Mouse (Mus musculus): ENCODE measurements around the gene Olfr38.

Olfr38 gene

GRCm38 (mm10) chr6:42756104-42756503 is at the start of gene Olfr38:
TSS of gene Olfr38 (plus strand) at chr6:42756404.
- no peak for DNase-seq

DNA sequence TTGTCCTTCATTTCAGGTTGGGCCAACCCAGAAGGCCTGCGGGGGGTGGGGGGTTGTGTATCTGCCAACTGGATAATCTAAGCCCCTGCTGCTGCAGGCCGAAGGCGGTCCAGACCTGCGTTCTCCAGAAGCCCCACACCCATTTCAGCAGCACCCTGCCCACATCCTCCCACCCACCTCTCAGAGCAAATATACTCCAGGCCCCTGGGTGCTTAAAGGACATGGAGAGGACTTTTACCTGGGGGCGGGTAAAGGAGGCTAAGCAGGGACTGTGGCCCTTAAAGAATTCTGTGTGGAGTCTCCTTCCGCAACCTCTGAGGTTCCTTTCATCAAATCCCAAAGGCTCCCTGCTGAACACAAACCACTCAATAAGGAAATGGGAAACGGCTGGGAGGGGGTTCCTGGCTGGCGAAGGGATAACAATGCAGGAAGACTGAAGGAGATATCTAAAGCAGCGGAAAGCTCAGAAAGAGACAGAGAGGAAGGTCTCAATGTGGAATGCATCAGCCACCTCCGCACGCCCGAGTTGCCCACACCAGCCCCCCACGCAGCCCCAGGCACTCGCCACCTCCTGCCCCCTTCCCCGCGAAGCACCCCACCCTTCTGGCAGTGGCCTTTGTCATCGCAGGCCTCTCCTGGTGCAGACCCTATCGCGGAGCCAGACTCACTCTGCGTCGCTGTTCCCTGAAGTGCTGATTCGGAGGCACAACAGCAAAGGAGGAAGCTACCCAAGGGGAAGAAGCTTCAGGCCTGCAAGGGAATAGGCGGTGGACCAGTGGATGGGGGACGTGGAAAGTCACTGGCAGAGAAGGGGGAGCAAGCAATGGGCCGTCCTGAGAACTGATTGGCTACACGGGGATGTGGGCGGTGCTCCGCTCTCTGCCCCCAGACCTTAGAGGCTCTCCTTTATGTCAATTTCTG is 46.7 kb upstream of the Olfr38 start, which contains the start of gene Tcaf1:
TSS of gene Tcaf1 (minus strand) at position 798 of the 921 bp plus-strand sequence.
- peak; percentile 87 to 92 for DNase-seq

- DNase-seq, result no peak
Measured at GRCm38 (mm10) chr6:42714668-42715067, 41.5 kb upstream of the Olfr38 start.

DNA sequence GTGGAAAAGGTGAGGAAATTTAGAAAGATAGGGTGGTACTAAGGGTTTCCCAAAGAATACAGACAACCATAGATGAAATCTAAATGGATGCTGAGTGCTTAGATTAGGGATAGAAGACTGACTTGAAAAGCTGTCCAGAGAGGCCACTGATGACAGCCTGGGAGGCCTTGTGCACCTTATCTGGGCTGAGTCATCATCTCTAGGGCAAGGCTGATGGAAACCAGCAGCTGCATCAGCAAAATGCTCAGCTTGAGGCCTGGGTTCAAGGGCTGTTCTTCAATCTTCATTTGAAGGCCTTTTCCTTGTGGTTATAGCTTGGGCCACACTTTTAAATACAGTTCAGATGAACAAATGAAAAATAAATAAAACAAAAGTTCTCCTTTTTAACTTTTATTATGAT is 38.2 kb upstream of the Olfr38 start:
- no peak for DNase-seq

DNA sequence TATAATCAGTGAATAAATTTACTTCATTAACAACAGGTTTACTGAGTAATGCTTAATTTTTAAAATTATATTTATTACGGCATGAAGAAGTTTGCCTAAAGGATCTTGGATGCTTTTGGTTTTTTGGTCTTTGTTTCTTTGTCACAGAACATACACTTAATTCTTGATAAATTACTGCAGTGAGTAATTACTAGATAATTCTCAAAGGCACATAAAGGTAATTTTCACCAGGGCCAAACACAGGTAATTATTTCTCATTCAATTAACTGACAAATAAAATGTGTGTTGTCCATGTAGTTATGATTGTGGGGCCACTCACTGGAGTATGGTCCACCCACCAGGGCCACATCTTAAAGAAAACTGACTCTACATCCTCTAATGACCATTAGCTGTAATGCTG is 17.1 kb upstream of the Olfr38 start, which contains the start of gene Olfr453:
TSS of gene Olfr453 (plus strand) at position 301 of the 400 bp plus-strand sequence.
- no peak for DNase-seq

GRCm38 (mm10) chr6:42742303-42742702 is 13.9 kb upstream of the Olfr38 start:
- no peak for DNase-seq

DNA sequence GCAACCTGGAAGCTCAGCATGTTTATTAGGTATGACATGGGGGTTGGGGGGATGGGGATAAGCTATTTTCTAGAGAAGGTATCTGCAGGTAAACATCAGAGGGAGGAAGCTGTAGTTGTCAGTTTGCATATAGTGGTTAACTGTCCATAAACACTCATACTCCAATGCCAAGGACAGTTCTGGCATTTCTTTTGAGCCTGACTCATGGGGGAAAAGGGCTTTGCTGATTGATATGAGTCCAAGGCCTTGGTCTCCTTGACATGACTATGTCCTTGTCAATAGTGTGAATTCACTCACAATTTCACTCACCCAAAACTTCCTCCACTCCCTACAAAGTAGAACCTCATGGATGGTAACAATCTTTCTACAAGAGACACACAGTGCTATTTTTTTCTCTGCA is 8.4 kb upstream of the Olfr38 start:
- DNase-seq, result no peak

- no peak for DNase-seq
Measured at GRCm38 (mm10) chr6:42777066-42777465, 20.9 kb downstream of the Olfr38 start.

GRCm38 (mm10) chr6:42784793-42785192 is 28.6 kb downstream of the Olfr38 start, which contains the start of gene Olfr452:
TSS of gene Olfr452 (plus strand) at chr6:42785093.
- no peak for DNase-seq

DNA sequence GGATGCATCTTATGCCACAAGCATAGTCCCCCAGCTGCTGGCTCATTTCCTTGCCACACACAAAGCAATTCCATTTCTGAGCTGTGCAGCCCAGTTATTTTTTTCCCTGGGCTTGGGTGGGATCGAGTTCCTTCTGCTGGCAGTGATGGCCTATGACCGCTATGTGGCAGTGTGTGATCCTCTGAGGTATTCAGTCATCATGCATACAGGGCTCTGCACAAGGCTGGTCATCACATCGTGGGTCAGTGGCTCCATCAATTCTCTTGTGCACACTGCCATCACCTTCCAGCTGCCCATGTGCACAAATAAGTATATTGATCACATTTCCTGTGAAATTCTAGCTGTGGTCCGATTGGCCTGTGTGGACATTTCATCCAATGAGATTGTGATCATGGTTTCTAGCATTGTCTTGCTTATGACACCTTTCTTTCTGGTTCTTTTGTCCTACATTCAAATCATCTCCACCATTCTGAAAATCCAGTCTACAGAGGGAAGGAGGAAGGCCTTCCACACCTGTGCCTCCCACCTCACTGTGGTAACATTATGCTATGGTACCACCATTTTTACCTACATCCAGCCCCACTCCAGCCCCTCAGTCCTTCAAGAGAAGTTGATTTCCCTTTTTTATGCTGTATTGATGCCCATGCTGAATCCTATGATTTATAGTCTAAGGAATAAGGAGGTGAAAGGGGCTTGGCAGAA is 34.2 kb downstream of the Olfr38 start:
- no peak for DNase-seq

- no peak for DNase-seq
Measured at GRCm38 (mm10) chr6:42790949-42791556, 34.8 kb downstream of the Olfr38 start.

GRCm38 (mm10) chr6:42794982-42795381 is 38.8 kb downstream of the Olfr38 start:
- DNase-seq, result no peak

DNA sequence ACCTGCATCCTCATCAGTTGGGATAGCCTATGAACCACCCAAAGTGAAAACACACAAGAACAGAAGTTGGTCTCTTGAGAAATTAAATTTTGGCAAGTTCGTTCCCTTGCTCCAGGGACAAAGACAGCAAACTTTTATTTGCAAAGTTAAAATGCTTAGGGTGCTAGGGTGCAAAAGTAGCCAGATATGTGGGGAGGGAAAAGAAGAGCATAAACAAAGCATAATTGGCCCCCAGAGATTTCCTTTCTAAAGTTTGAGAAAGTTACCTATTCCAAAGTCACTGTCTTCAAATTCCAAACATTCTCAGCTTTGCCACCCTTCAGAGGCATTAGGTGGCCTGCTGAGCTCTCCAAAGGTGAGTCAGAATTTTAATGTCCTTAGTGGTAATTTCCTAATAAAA is 55.4 kb downstream of the Olfr38 start, which contains the start of gene Olfr450:
TSS of gene Olfr450 (plus strand) at position 301 of the 400 bp plus-strand sequence.
- no peak for DNase-seq

Data from cerebellum, postnatal 25 days (tissue).